Comparison of ENCODE assay signal across 28 mouse cellular contexts in the genomic region with DNA sequence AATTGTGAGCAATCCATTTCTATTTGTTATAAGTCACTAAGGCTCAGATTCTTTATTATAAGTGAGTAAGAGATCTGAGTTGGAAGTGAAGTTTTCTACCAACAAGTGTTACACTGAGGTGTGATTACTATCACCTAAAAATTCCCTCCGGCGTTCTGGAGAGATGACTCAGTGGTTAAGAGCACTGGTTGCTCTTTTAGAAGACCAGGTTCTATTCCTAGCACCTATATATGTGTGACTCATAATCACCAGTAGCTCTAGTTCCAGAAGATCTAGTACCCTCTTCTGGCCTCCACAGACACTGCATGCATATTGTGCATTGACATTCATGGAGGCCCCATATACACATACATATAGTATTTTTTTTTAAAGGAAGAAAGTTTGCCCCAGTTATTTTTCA.
DNase-seq lines count a peak whose midpoint lies in the region; ATAC-seq and TF ChIP-seq lines count a peak whose summit lies in the region.
"Had no signal": no experiment of that assay in that cellular context is flagged by ENCODE, and none has a peak within 500 bp of the region (broad histone marks: within the 10 kb centered on the region; RNA-seq: fewer than 3 reads in every experiment).

No protein-coding gene starts in this region.

- dilution Hi-C loops in CH12.LX (cut with MboI; ENCODE audit: extremely low pct_ligation_motif_present, extremely low pct_unique_long_range_greater_than_20kb, low sequenced_read_pairs): no loop called here

- TF ChIP-seq CTCF in left cerebral cortex, adult 2 months (IDR thresholded peaks at IDR 0.05): peak; percentile 37
- peak in 1 of 2 experiments; percentile 24; a peak in 1 of 4 replicates for TF ChIP-seq CTCF in CH12.LX (conservative IDR thresholded peaks at IDR 0.05 in 1 of 2, IDR thresholded peaks at IDR 0.05 in 1 of 2; ENCODE audit: low read depth in 2 of 2, low read length in 2 of 2)

- no peaks in the 10 kb centered on the region for H3K79me2 ChIP-seq in CH12.LX (replicated peaks; ENCODE audit: control insufficient read depth, extremely low read depth, insufficient read depth, poor library complexity, severe bottlenecking)

- ATAC-seq in frontal cortex, adult (ENCODE audit: low TSS enrichment): peak; percentile 92
- ATAC-seq: forebrain, embryonic 13.5 days; forebrain, embryonic 16.5 days; hindbrain, embryonic 16.5 days; intestine, embryonic 15.5 days; Patski had no signal

- H3K27ac ChIP-seq in left cerebral cortex, adult 2 months: no peak overlapping the region
- no peak overlapping the region for H3K27ac ChIP-seq in CH12.LX (ENCODE audit: insufficient read depth, low read depth)
- H3K27ac ChIP-seq: forebrain, embryonic 10.5 days; forebrain, embryonic 13.5 days; gastrocnemius, adult 2 months; heart, embryonic 15.5 days; hindbrain, embryonic 10.5 days; hindbrain, embryonic 13.5 days; intestine, embryonic 15.5 days had no signal

- H3K27me3 ChIP-seq in CH12.LX (replicated peaks): no peaks in the 10 kb centered on the region
- H3K27me3 ChIP-seq: forebrain, embryonic 13.5 days; heart, embryonic 12.5 days; heart, embryonic 15.5 days; hindbrain, embryonic 13.5 days; intestine, embryonic 15.5 days had no signal

- TF ChIP-seq EP300 in CH12.LX (IDR thresholded peaks at IDR 0.05; ENCODE audit: low read length): no peak

- H3K36me3 ChIP-seq in CH12.LX (replicated peaks in 1 of 2; ENCODE audit: control insufficient read depth in 1 of 2, insufficient read depth in 1 of 2, low read length in 1 of 2): no peaks in the 10 kb centered on the region
- H3K36me3 ChIP-seq: forebrain, embryonic 10.5 days; G1E; heart, embryonic 12.5 days; heart, embryonic 15.5 days; hindbrain, embryonic 10.5 days; hindbrain, embryonic 13.5 days; intestine, embryonic 15.5 days had no signal

- no peak overlapping the region for H3K4me3 ChIP-seq in left cerebral cortex, adult 2 months
- no peak overlapping the region for H3K4me3 ChIP-seq in CH12.LX (replicated peaks in 1 of 3; ENCODE audit: low read depth in 2 of 3, low read length in 2 of 3, poor library complexity in 1 of 3)
- H3K4me3 ChIP-seq: forebrain, embryonic 10.5 days; forebrain, embryonic 13.5 days; gastrocnemius, adult 2 months; heart, embryonic 12.5 days; heart, embryonic 15.5 days; hindbrain, embryonic 10.5 days; hindbrain, embryonic 13.5 days; intestine, embryonic 15.5 days had no signal

- no peak for DNase-seq in frontal cortex, postnatal 14 days (ENCODE audit: low spot score in 2 of 2)
- no peak for DNase-seq in left cerebral cortex, adult 2 months (ENCODE audit: extremely low spot score in 1 of 2, low spot score in 2 of 2)
- no peak for DNase-seq in left cerebral cortex, postnatal 36 days (ENCODE audit: low spot score in 2 of 2)
- DNase-seq in CH12.LX (ENCODE audit: extremely low read depth): no peak
- no peak for DNase-seq in heart, adult 11 months
- DNase-seq: adrenal gland, postnatal 10 days; adrenal gland, postnatal 36 days; cerebellum, adult 11-12 months; cerebellum, adult 8-10 months; cerebellum, postnatal 10 days; cerebellum, postnatal 36 days; gastrocnemius, adult 2 months; gastrocnemius, postnatal 14 days; heart, adult 18-20 months; heart, postnatal 10 days; heart, postnatal 36 days had no signal

- in situ Hi-C loops in CH12.LX (cut with MboI; ENCODE audit: low pct_ligation_motif_present, low pct_unique_long_range_greater_than_20kb, low sequenced_read_pairs): no loop called here

- no peak for TF ChIP-seq POLR2A in CH12.LX (IDR thresholded peaks at IDR 0.05; ENCODE audit: low read depth, low read length)

- TF ChIP-seq RAD21 in CH12.LX (IDR thresholded peaks at IDR 0.05; ENCODE audit: low read depth, low read length): peak; percentile 23

- no peak overlapping the region for H3K4me2 ChIP-seq in CH12.LX (ENCODE audit: insufficient read depth, low read depth, poor library complexity, severe bottlenecking)
- H3K4me2 ChIP-seq: forebrain, embryonic 13.5 days; heart, embryonic 12.5 days; heart, embryonic 15.5 days; hindbrain, embryonic 13.5 days; intestine, embryonic 15.5 days had no signal

- H3K4me1 ChIP-seq in CH12.LX (ENCODE audit: control insufficient read depth in 1 of 2, insufficient read depth in 2 of 2): no peaks in the 10 kb centered on the region
- H3K4me1 ChIP-seq: forebrain, embryonic 10.5 days; forebrain, embryonic 13.5 days; heart, embryonic 12.5 days; heart, embryonic 15.5 days; hindbrain, embryonic 10.5 days; hindbrain, embryonic 13.5 days; intestine, embryonic 15.5 days had no signal

- intact Hi-C loops in left cerebral cortex, adult 2 months (cut with DNase I): no loop called here
- intact Hi-C loops in left cerebral cortex, postnatal 36 days (cut with DNase I): no loop called here

- no peak overlapping the region for H3K9ac ChIP-seq in CH12.LX (ENCODE audit: insufficient read depth, low read depth)
- H3K9ac ChIP-seq: forebrain, embryonic 13.5 days; heart, embryonic 12.5 days; heart, embryonic 15.5 days; hindbrain, embryonic 13.5 days; intestine, embryonic 15.5 days had no signal

- no peaks in the 10 kb centered on the region for H3K9me3 ChIP-seq in CH12.LX (replicated peaks; ENCODE audit: low read length)
- H3K9me3 ChIP-seq: forebrain, embryonic 10.5 days; forebrain, embryonic 13.5 days; G1E; heart, embryonic 12.5 days; heart, embryonic 15.5 days; hindbrain, embryonic 10.5 days; hindbrain, embryonic 13.5 days; intestine, embryonic 15.5 days had no signal

TF ChIP-seq in CH12.LX, 34 proteins besides CTCF, POLR2A, EP300 and RAD21:
- TF ChIP-seq BHLHE40 (IDR thresholded peaks at IDR 0.05; ENCODE audit: low read depth, low read length): no peak
- TF ChIP-seq ZKSCAN1 (IDR thresholded peaks at IDR 0.05; ENCODE audit: borderline replicate concordance, low read depth, low read length): no peak
- no peak for TF ChIP-seq KAT2A (IDR thresholded peaks at IDR 0.05; ENCODE audit: insufficient replicate concordance, low read length)
- no peak for TF ChIP-seq E2F4 (IDR thresholded peaks at IDR 0.05; ENCODE audit: insufficient replicate concordance, low read depth, low read length)
- no peak for TF ChIP-seq NELFE (IDR thresholded peaks at IDR 0.05; ENCODE audit: low read depth, low read length)
- TF ChIP-seq GABPA (IDR thresholded peaks at IDR 0.05; ENCODE audit: insufficient replicate concordance, low read depth, low read length): no peak
- no peak for TF ChIP-seq SMC3 (IDR thresholded peaks at IDR 0.05; ENCODE audit: low read depth, low read length)
- TF ChIP-seq MAZ (IDR thresholded peaks at IDR 0.05; ENCODE audit: low read depth, low read length): no peak
- TF ChIP-seq ZC3H11A (IDR thresholded peaks at IDR 0.05; ENCODE audit: low read depth, low read length): no peak
- TF ChIP-seq RCOR1 (conservative IDR thresholded peaks at IDR 0.05; ENCODE audit: low read depth, low read length): no peak
- TF ChIP-seq NRF1 (IDR thresholded peaks at IDR 0.05; ENCODE audit: low read depth, low read length): no peak
- TF ChIP-seq MAFK (IDR thresholded peaks at IDR 0.05; ENCODE audit: insufficient replicate concordance, low read length): no peak
TF ChIP-seq in CH12.LX: peak in this region for 0.
